Mouse (Mus musculus) neural tube, embryonic 11.5 days (tissue): Measurements from ENCODE around the gene Ppfia3. TPM values are rescaled to one million over a fixed set of nuclear protein-coding genes. Genes with fewer than 3 reads are reported as not detected.

Experiments
- ATAC-seq: fragments of 200-750 bp; cut with Nextera tagmentation; 2 replicates; pipeline ENCODE4 v1.8.0; 2017; ENCODE audit warnings: moderate number of reproducible peaks, mild to moderate bottlenecking, moderate TSS enrichment, moderate library complexity; ENCODE audit not compliant: insufficient read depth, low FRiP score, low TSS enrichment
- DNase-seq: peaks from one replicate; pipeline ENCODE4 v3.0.0-alpha.2; 2015; ENCODE audit warnings: low spot score
- H3K27ac ChIP-seq: fragments of 300-500 bp; sonication (generic); 2 replicates; pipeline ENCODE4 v1.5.1; 2014; ENCODE audit warnings: low read depth, mild to moderate bottlenecking, low read length
- H3K27me3 ChIP-seq: fragments of 300-500 bp; sonication (generic); 2 replicates; pipeline ENCODE4 v1.6.1; 2014; ENCODE audit warnings: mild to moderate bottlenecking, low read length, mixed read lengths; ENCODE audit not compliant: control insufficient read depth, insufficient read depth
- H3K36me3 ChIP-seq: fragments of 300-500 bp; sonication (generic); 2 replicates; pipeline ENCODE4 v1.6.1; 2014; ENCODE audit warnings: mild to moderate bottlenecking, low read length, moderate library complexity, mixed read lengths; ENCODE audit not compliant: control insufficient read depth, insufficient read depth
- H3K4me1 ChIP-seq: fragments of 300-500 bp; sonication (generic); 2 replicates; pipeline ENCODE4 v1.6.1; 2014; ENCODE audit warnings: low read length, mixed read lengths; ENCODE audit not compliant: control insufficient read depth, insufficient read depth
- H3K4me2 ChIP-seq: fragments of 300-500 bp; sonication (generic); 2 replicates; pipeline ENCODE4 v1.6.1; 2014; ENCODE audit warnings: low read depth, mild to moderate bottlenecking, moderate library complexity
- H3K4me3 ChIP-seq: fragments of 300-500 bp; sonication (generic); 2 replicates; pipeline ENCODE4 v1.5.1; 2014; ENCODE audit warnings: low read depth, low read length
- H3K9ac ChIP-seq: fragments of 300-500 bp; sonication (generic); 2 replicates; pipeline ENCODE4 v1.6.1; 2014; ENCODE audit warnings: mild to moderate bottlenecking, low read length
- H3K9me3 ChIP-seq: fragments of 300-500 bp; sonication (generic); 2 replicates; pipeline ENCODE4 v1.6.1; 2016; ENCODE audit warnings: low read length; ENCODE audit not compliant: control insufficient read depth
- WGBS: fragments of 180-500 bp; shearing (Covaris S2); extraction: QIAGEN DNeasy Blood & Tissue Kit; methylation state at CpG from one replicate; pipeline ENCODE4 v1.1.7; 2014; 5-methylcytosine and 5-hydroxymethylcytosine counted together
- polyA plus RNA-seq: library from polyadenylated mRNA; unstranded; fragments of >200 nt; fragmentation: Nextera tagmentation; extraction: Ambion mirVana; gene quantifications from 2 replicates; pipeline ENCODE4 v1.2.1, GENCODE M21; 2014

The Ppfia3 gene
- polyA plus RNA-seq, 1 experiment from 2014 or later, result 11.9 TPM

GRCm38 (mm10) chr7:45302626-45303025, 64.2 kb downstream of the Ppfia3 start:
- Histone ChIP-seq H3K4me2 (no peak overlapping the region), H3K4me3 (no peak overlapping the region), H3K27ac (no peak overlapping the region), H3K27me3 (no peaks in the 10 kb centered on the region), H3K9ac (no peak overlapping the region), H3K9me3 (no peaks in the 10 kb centered on the region), H3K4me1 (no peaks in the 10 kb centered on the region), H3K36me3 (no peaks in the 10 kb centered on the region)
- no peak for DNase-seq
- WGBS, result 86% methylated on average over 8 of the region's 8 CpGs
- no peak for ATAC-seq

DNA sequence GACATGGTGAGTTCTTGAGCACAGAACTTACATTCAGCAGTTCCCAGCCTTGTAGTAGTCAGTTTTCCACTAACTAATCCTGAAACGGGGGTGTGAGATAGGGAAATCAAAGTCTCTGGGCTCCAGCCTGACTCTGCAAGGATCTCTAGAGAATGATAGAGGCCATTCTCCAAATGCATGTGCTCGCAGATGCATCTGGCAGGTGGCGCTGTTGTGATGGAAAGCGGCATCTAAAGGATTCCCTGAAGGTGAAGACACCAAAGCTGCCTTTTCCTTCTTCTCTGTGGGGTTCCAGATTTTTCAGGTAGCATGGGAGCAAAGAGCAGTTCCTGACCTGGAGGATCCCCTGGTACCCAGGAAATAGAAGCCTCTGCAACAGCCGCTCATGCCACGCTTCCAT, 66.5 kb downstream of the Ppfia3 start:
- WGBS, result 21% methylated on average over 6 of the region's 6 CpGs
- no peak overlapping the region for H3K4me2 ChIP-seq
- ATAC-seq (no peak), DNase-seq (peak; percentile 55)
- no peaks in the 10 kb centered on the region for H3K9me3 ChIP-seq
- no peaks in the 10 kb centered on the region for H3K27me3 ChIP-seq
- H3K9ac ChIP-seq, result no peak overlapping the region
- H3K4me3 ChIP-seq, result no peak overlapping the region
- no peak overlapping the region for H3K27ac ChIP-seq
- H3K4me1 ChIP-seq, result no peaks in the 10 kb centered on the region
- H3K36me3 ChIP-seq, result no peaks in the 10 kb centered on the region

GRCm38 (mm10) chr7:45299752-45300151, 67.1 kb downstream of the Ppfia3 start:
- Histone ChIP-seq H3K27me3 (no peaks in the 10 kb centered on the region), H3K9ac (no peak overlapping the region), H3K27ac (no peak overlapping the region), H3K9me3 (no peaks in the 10 kb centered on the region), H3K36me3 (no peaks in the 10 kb centered on the region), H3K4me1 (no peaks in the 10 kb centered on the region), H3K4me3 (no peak overlapping the region), H3K4me2 (no peak overlapping the region)
- DNase-seq, result peak; percentile 78
- ATAC-seq, result peak; percentile 65; the same call in 1 of the 2 replicates
- WGBS, result 14% methylated on average over 5 of the region's 5 CpGs

- H3K27ac ChIP-seq, result no peak overlapping the region
- no peak overlapping the region for H3K4me3 ChIP-seq
- no peak overlapping the region for H3K4me2 ChIP-seq
- 71% methylated on average over 3 of the region's 3 CpGs for WGBS
- DNase-seq, result no peak
- ATAC-seq, result no peak
- no peaks in the 10 kb centered on the region for H3K4me1 ChIP-seq
- H3K9me3 ChIP-seq, result no peaks in the 10 kb centered on the region
- no peaks in the 10 kb centered on the region for H3K27me3 ChIP-seq
- no peak overlapping the region for H3K9ac ChIP-seq
- no peaks in the 10 kb centered on the region for H3K36me3 ChIP-seq
Observed at GRCm38 (mm10) chr7:45297563-45297962, 69.3 kb downstream of the Ppfia3 start.

DNA sequence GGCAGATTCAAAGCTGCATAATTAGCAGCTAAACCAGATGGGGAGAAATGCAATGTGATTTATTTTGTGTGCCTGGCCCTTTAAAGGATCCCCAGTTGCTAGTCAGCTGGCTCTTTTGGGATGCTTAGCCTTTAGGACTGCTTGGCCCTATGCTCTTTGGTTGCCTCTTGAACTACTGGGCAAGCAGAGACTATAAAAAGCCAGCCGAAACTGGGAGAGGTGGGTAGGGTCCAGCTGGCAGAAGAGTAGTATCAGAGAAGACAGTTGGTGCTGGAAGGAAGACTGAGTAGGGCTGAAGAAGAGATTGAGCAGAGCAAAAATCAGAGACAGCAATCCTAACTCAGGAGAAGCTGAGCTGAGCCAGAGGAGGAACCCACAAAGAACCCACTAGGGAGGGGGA, 70.2 kb downstream of the Ppfia3 start:
- Histone ChIP-seq H3K9ac (no peak overlapping the region; the same call in 1 of the 2 replicates), H3K27ac (no peak overlapping the region), H3K9me3 (no peaks in the 10 kb centered on the region), H3K36me3 (no peaks in the 10 kb centered on the region), H3K4me3 (no peak overlapping the region), H3K4me1 (no peaks in the 10 kb centered on the region), H3K27me3 (no peaks in the 10 kb centered on the region), H3K4me2 (no peak overlapping the region)
- ATAC-seq, result no peak
- WGBS, result 80% methylated on average over 1 of the region's 1 CpGs
- DNase-seq, result no peak

Other genes with a start within 250 kb of the Ppfia3 start
- gene Rps11, start 242.6 kb downstream of the Ppfia3 start, polyA plus RNA-seq, result 1,454 and 1,462 TPM in 2 replicates
- gene Rpl13a, start 238.3 kb downstream of the Ppfia3 start, polyA plus RNA-seq, result 1,071 and 1,190 TPM in 2 replicates
- 0.21 and 0.30 TPM in 2 replicates for gene Gm45713, start 230.8 kb downstream of the Ppfia3 start, polyA plus RNA-seq
- gene Flt3l, start 230.6 kb downstream of the Ppfia3 start, polyA plus RNA-seq, result 0.76 and 0.85 TPM in 2 replicates
- 98.4 and 108 TPM in 2 replicates for gene Pih1d1, start 212.7 kb downstream of the Ppfia3 start, polyA plus RNA-seq
- gene Aldh16a1, start 212.4 kb downstream of the Ppfia3 start, polyA plus RNA-seq, result 34.2 and 37.6 TPM in 2 replicates
- 2.3 and 3.6 TPM in 2 replicates for gene Slc17a7, start 203.1 kb downstream of the Ppfia3 start, polyA plus RNA-seq
- gene Gfy, start 187.4 kb downstream of the Ppfia3 start, polyA plus RNA-seq, result not detected in 2 replicates
- not detected in 2 replicates for gene Pth2, start 186.0 kb downstream of the Ppfia3 start, polyA plus RNA-seq
- gene Ccdc155, start 162.1 kb downstream of the Ppfia3 start, polyA plus RNA-seq, result 0.27 and 0.47 TPM in 2 replicates
- 3.1 and 5.2 TPM in 2 replicates for gene Dkkl1, start 154.9 kb downstream of the Ppfia3 start, polyA plus RNA-seq
- gene Tead2, start 151.3 kb downstream of the Ppfia3 start, polyA plus RNA-seq, result 247 and 252 TPM in 2 replicates
- gene Cd37, start 127.9 kb downstream of the Ppfia3 start, polyA plus RNA-seq, result 0.74 and 0.76 TPM in 2 replicates
- 0.11 TPM in 1 of 2 replicates, not detected in the other for gene Slc6a16, start 125.9 kb downstream of the Ppfia3 start, polyA plus RNA-seq
- gene Slc6a21, start 89.5 kb downstream of the Ppfia3 start, polyA plus RNA-seq, result not detected in 2 replicates
- 6.5 and 8.6 TPM in 2 replicates for gene Trpm4, start 33.2 kb downstream of the Ppfia3 start, polyA plus RNA-seq
- 0.87 and 1.1 TPM in 2 replicates for gene Hrc, start 31.7 kb downstream of the Ppfia3 start, polyA plus RNA-seq
- gene Lin7b, start 3.6 kb upstream of the Ppfia3 start, polyA plus RNA-seq, result 1.6 and 3.4 TPM in 2 replicates
- 66.4 and 74.1 TPM in 2 replicates for gene Snrnp70, start 28.7 kb upstream of the Ppfia3 start, polyA plus RNA-seq
- 0.20 TPM in 1 of 2 replicates, not detected in the other for gene Kcna7, start 38.6 kb upstream of the Ppfia3 start, polyA plus RNA-seq
- 1.2 and 1.6 TPM in 2 replicates for gene Ntf5, start 46.7 kb upstream of the Ppfia3 start, polyA plus RNA-seq
- gene Lhb, start 53.8 kb upstream of the Ppfia3 start, polyA plus RNA-seq, result not detected in 2 replicates
- 32.8 and 37.2 TPM in 2 replicates for gene Gys1, start 67.8 kb upstream of the Ppfia3 start, polyA plus RNA-seq
- gene Ruvbl2, start 71.1 kb upstream of the Ppfia3 start, polyA plus RNA-seq, result 165 and 172 TPM in 2 replicates
- 5,316 and 5,449 TPM in 2 replicates for gene Ftl1, start 92.9 kb upstream of the Ppfia3 start, polyA plus RNA-seq
- 193 and 206 TPM in 2 replicates for gene Bax, start 99.9 kb upstream of the Ppfia3 start, polyA plus RNA-seq
- gene Tulp2, start 114.9 kb upstream of the Ppfia3 start, polyA plus RNA-seq, result 0.26 and 0.57 TPM in 2 replicates
- gene Gm45808, start 119.8 kb upstream of the Ppfia3 start, polyA plus RNA-seq, result not detected in 2 replicates
- 2.8 and 2.9 TPM in 2 replicates for gene Dhdh, start 121.8 kb upstream of the Ppfia3 start, polyA plus RNA-seq
- 110 and 113 TPM in 2 replicates for gene Nucb1, start 143.4 kb upstream of the Ppfia3 start, polyA plus RNA-seq
- 16.0 and 17.7 TPM in 2 replicates for gene Ppp1r15a, start 159.2 kb upstream of the Ppfia3 start, polyA plus RNA-seq
- 1.3 and 2.3 TPM in 2 replicates for gene Plekha4, start 159.3 kb upstream of the Ppfia3 start, polyA plus RNA-seq
- 0.78 and 1.1 TPM in 2 replicates for gene Hsd17b14, start 187.9 kb upstream of the Ppfia3 start, polyA plus RNA-seq
- gene Bcat2, start 203.1 kb upstream of the Ppfia3 start, polyA plus RNA-seq, result 34.1 and 37.4 TPM in 2 replicates
- not detected in 2 replicates for gene Fgf21, start 248.5 kb upstream of the Ppfia3 start, polyA plus RNA-seq